In the genomic region with DNA sequence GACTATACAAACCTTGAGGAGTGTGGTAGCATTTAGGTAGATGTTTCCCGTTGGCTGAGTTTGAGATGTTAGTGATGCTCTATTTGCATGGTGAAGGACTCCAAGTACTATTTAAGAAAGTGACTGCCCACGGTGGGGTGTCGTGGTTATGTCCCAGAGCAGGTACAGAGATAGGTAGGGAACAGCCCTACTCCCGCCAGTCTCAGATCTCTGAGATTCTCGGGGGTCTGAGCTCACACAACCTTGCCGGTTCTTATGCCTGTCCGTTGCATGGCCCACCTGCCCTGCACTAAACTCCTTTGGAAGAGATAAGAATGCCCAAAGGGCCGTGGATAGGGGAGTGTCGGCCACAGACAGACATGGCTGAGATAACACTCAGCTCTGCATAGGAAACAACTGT, we compare ENCODE assay signal across 8 mouse cellular contexts. TPM values are rescaled to one million over a fixed set of nuclear protein-coding genes. Genes with fewer than 3 reads are reported as not detected.
A peak's percentile ranks its signal among the peaks of the same experiment; 100 is the strongest.
DNase-seq lines count a peak whose midpoint lies in the region; ATAC-seq and TF ChIP-seq lines count a peak whose summit lies in the region.

No protein-coding gene starts in this region.

- no peak for TF ChIP-seq CTCF in heart, postnatal 0 days (IDR thresholded peaks at IDR 0.05; ENCODE audit: low read depth)
- TF ChIP-seq CTCF in E14TG2a.4 (conservative IDR thresholded peaks at IDR 0.05; ENCODE audit: low read length), result no peak
- no peak for TF ChIP-seq CTCF in liver, embryonic 14.5 days (IDR thresholded peaks at IDR 0.05; ENCODE audit: low read depth)

- no peaks in the 10 kb centered on the region for H3K9me3 ChIP-seq in heart, postnatal 0 days (replicated peaks; ENCODE audit: control insufficient read depth, low read length)
- H3K9me3 ChIP-seq in E14TG2a.4 (ENCODE audit: low read length), result no peaks in the 10 kb centered on the region
- no peaks in the 10 kb centered on the region for H3K9me3 ChIP-seq in forebrain, embryonic 14.5 days (replicated peaks; ENCODE audit: control insufficient read depth, low read length)
- no peaks in the 10 kb centered on the region for H3K9me3 ChIP-seq in liver, embryonic 14.5 days (ENCODE audit: control insufficient read depth, low read length)

- no peaks in the 10 kb centered on the region for H3K36me3 ChIP-seq in heart, postnatal 0 days (replicated peaks; ENCODE audit: control insufficient read depth, insufficient read depth, low read length)
- no peaks in the 10 kb centered on the region for H3K36me3 ChIP-seq in E14TG2a.4 (ENCODE audit: insufficient read depth, low read length)
- H3K36me3 ChIP-seq in forebrain, embryonic 14.5 days (ENCODE audit: control insufficient read depth, insufficient read depth, low read length), result no peaks in the 10 kb centered on the region
- H3K36me3 ChIP-seq in liver, embryonic 14.5 days (replicated peaks; ENCODE audit: control insufficient read depth, insufficient read depth, low read depth), result no peaks in the 10 kb centered on the region

- H3K27me3 ChIP-seq in heart, postnatal 0 days (ENCODE audit: control insufficient read depth, insufficient read depth, low read length), result no peaks in the 10 kb centered on the region
- no peaks in the 10 kb centered on the region for H3K27me3 ChIP-seq in E14TG2a.4 (ENCODE audit: insufficient read depth, low read length)
- no peaks in the 10 kb centered on the region for H3K27me3 ChIP-seq in forebrain, embryonic 14.5 days (replicated peaks; ENCODE audit: control insufficient read depth, insufficient read depth, low read length)
- H3K27me3 ChIP-seq in liver, embryonic 14.5 days (ENCODE audit: control insufficient read depth, insufficient read depth, low read length), result no peaks in the 10 kb centered on the region

- no peak overlapping the region for H3K4me3 ChIP-seq in heart, postnatal 0 days (ENCODE audit: low read depth, low read length)
- H3K4me3 ChIP-seq in E14TG2a.4 (replicated peaks; ENCODE audit: low read length), result peak overlapping the region; percentile 32; the same call in 1 of the 2 replicates
- no peak overlapping the region for H3K4me3 ChIP-seq in forebrain, embryonic 14.5 days (ENCODE audit: low read depth, low read length)
- H3K4me3 ChIP-seq in liver, embryonic 14.5 days (ENCODE audit: insufficient read depth in 1 of 2, low read depth in 2 of 2, low read length in 2 of 2), result no peak overlapping the region

- intact Hi-C loops in heart, postnatal 14 days (cut with DNase I), result no loop called here

- no peak for TF ChIP-seq EP300 in heart, postnatal 0 days (IDR thresholded peaks at IDR 0.05; ENCODE audit: low read depth)
- TF ChIP-seq EP300 in liver, embryonic 14.5 days (IDR thresholded peaks at IDR 0.05; ENCODE audit: low read depth), result no peak

- 45% methylated on average over 9 of the region's 9 CpGs for WGBS in heart, postnatal 0 days
- WGBS in forebrain, embryonic 14.5 days, result 74% methylated on average over 9 of the region's 9 CpGs
- WGBS in liver, embryonic 14.5 days (ENCODE audit: insufficient replicate concordance), result 24% methylated on average over 9 of the region's 9 CpGs

- peak overlapping the region; percentile 18 for H3K4me2 ChIP-seq in heart, postnatal 0 days (ENCODE audit: low read depth, low read length)
- no peak overlapping the region for H3K4me2 ChIP-seq in forebrain, embryonic 14.5 days (ENCODE audit: low read length)
- H3K4me2 ChIP-seq in liver, embryonic 14.5 days (ENCODE audit: low read depth), result 0 out of 2 replicates have a peak overlapping the region, but pooled peaks have one; percentile 15

- H3K27ac ChIP-seq in heart, postnatal 0 days (ENCODE audit: low read depth), result no peak overlapping the region
- H3K27ac ChIP-seq in forebrain, embryonic 14.5 days (ENCODE audit: low read depth, low read length), result no peak overlapping the region
- no peak overlapping the region for H3K27ac ChIP-seq in liver, embryonic 14.5 days

- no peak overlapping the region for H3K9ac ChIP-seq in heart, postnatal 0 days (replicated peaks; ENCODE audit: low read depth, low read length)
- no peak overlapping the region for H3K9ac ChIP-seq in forebrain, embryonic 14.5 days (ENCODE audit: low read length)
- no peak overlapping the region for H3K9ac ChIP-seq in liver, embryonic 14.5 days (replicated peaks)

- no peak for ATAC-seq in heart, postnatal 0 days (ENCODE audit: insufficient read depth, low read depth)
- ATAC-seq in forebrain, embryonic 14.5 days, result 0 out of 2 replicates have a peak, but pooled peaks have one; percentile 7
- no peak for ATAC-seq in liver, embryonic 14.5 days (ENCODE audit: insufficient read depth)

- DNase-seq in heart, postnatal 0 days (ENCODE audit: low spot score), result no peak
- no peak for DNase-seq in heart, postnatal 14 days
- DNase-seq in forebrain, embryonic 14.5 days (ENCODE audit: low spot score), result no peak
- DNase-seq in liver, embryonic 14.5 days (ENCODE audit: low read depth in 3 of 3, low spot score in 3 of 3), result no peak
- DNase-seq in layer of hippocampus, postnatal 14 days (ENCODE audit: low spot score in 2 of 2), result no peak
- no peak for DNase-seq in cerebellum, postnatal 4 days (ENCODE audit: low spot score in 2 of 2)
- no peak for DNase-seq in thymus, postnatal 10 days (ENCODE audit: low spot score in 2 of 2)

- peaks cover 1% of the 10 kb centered on the region; the same call in 1 of the 2 replicates for H3K4me1 ChIP-seq in heart, postnatal 0 days (ENCODE audit: control insufficient read depth, insufficient read depth)
- peaks cover 74% of the 10 kb centered on the region for H3K4me1 ChIP-seq in E14TG2a.4 (replicated peaks; ENCODE audit: low read depth, low read length)
- H3K4me1 ChIP-seq in forebrain, embryonic 14.5 days (ENCODE audit: control insufficient read depth, insufficient read depth, low read length), result no peaks in the 10 kb centered on the region
- H3K4me1 ChIP-seq in liver, embryonic 14.5 days (replicated peaks; ENCODE audit: control insufficient read depth in 2 of 2, insufficient read depth in 2 of 2, low read length in 1 of 2), result peaks cover 0 to 25% of the 10 kb centered on the region in 2 experiments; a peak in 2 of 4 replicates

RNA-seq across cellular contexts. Expression of gene Myof, which starts 12.2 kb away (rescaled TPM):
- total RNA-seq in heart, postnatal 0 days (2014; rRNA removed; ENCODE audit: low replicate concordance), result 9.5 and 13.3 TPM in 2 replicates
- 2.8 and 3.0 TPM in 2 replicates for polyA plus RNA-seq in heart, postnatal 0 days (2015; fragmentation: Nextera tagmentation; extraction: Ambion mirVana)
- 10 to 100 TPM; 14.3 to 15.9 TPM for total RNA-seq in heart, postnatal 14 days (2021)
- 1.4 and 2.5 TPM in 2 replicates for polyA plus RNA-seq in forebrain, embryonic 14.5 days (2014; fragmentation: Nextera tagmentation; extraction: Ambion mirVana)
- polyA plus RNA-seq in liver, embryonic 14.5 days (2012; rRNA removed), result 1.2 and 2.0 TPM in 2 replicates
- polyA plus RNA-seq in liver, embryonic 14.5 days (2014; fragmentation: Nextera tagmentation; extraction: Ambion mirVana), result 1.2 and 1.3 TPM in 2 replicates
- total RNA-seq in layer of hippocampus, postnatal 14 days (2021), result 1 to 10 TPM; 5.6 to 7.9 TPM

RNA-seq across cellular contexts. Expression of gene Cep55, which starts 23.7 kb away (rescaled TPM):
- total RNA-seq in heart, postnatal 0 days (2014; rRNA removed; ENCODE audit: low replicate concordance), result 19.1 and 21.7 TPM in 2 replicates
- 9.2 and 9.5 TPM in 2 replicates for polyA plus RNA-seq in heart, postnatal 0 days (2015; fragmentation: Nextera tagmentation; extraction: Ambion mirVana)
- 1 to 10 TPM; 2.5 to 3.5 TPM for total RNA-seq in heart, postnatal 14 days (2021)
- polyA plus RNA-seq in forebrain, embryonic 14.5 days (2014; fragmentation: Nextera tagmentation; extraction: Ambion mirVana), result 21.2 and 21.8 TPM in 2 replicates
- 3.0 and 4.2 TPM in 2 replicates for polyA plus RNA-seq in liver, embryonic 14.5 days (2012; rRNA removed)
- 5.1 and 5.3 TPM in 2 replicates for polyA plus RNA-seq in liver, embryonic 14.5 days (2014; fragmentation: Nextera tagmentation; extraction: Ambion mirVana)
- 1 to 10 TPM in 1 of 2 experiments, under 1 TPM in 1; 0.45 to 1.3 TPM for total RNA-seq in layer of hippocampus, postnatal 14 days (2021)
